Mouse (Mus musculus) cerebellum, postnatal 4 days (tissue): ENCODE measurements around the gene Lonp2.

Experiments used
- DNase-seq, 2 experiments: peaks; one replicate each; pipeline ENCODE4 v3.0.0; 2022; ENCODE audit warnings: low spot score in 2 of 2, mixed read lengths in 1 of 2

The Lonp2 gene

DNA sequence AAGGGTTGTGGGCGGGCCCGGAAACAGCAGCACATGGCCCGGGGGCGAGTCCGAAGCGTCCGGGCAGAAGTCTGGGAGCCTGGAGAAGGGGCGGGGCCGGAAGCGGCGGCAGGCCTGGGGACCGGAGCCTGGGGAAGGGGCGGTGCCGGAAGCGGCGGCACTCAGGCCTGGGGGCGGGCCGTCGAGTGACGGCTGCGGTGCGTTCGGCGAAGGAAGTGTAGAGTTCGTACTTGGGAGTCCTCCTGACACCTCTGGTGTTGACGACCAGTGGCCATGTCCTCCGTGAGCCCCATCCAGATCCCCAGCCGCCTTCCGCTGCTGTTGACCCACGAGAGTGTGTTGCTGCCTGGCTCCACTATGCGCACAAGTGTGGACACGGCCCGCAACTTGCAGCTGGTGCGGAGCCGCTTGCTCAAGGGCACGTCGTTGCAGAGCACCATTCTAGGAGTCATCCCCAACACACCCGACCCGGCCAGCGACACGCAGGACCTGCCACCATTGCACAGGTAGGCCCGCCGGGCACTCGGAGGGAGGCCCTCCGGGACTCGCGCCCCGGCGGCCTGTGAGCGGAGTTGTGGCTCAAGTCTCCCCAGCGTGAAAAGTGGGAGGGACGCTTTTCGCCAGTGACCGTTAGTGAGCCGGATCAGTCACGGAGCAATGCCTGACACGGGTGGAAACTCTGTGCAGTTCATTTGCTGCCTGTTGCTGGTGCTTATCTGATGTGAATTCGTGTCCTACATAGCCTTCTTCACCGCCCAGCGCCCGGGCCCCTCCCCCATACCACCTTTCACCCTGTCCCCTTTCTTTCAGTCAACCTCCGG is at the start of gene Lonp2:
Gene Lonp2, plus strand, starts transcription at position 133 of the 821 bp plus-strand sequence.
- peak; percentile 94 to 97 for DNase-seq

DNA sequence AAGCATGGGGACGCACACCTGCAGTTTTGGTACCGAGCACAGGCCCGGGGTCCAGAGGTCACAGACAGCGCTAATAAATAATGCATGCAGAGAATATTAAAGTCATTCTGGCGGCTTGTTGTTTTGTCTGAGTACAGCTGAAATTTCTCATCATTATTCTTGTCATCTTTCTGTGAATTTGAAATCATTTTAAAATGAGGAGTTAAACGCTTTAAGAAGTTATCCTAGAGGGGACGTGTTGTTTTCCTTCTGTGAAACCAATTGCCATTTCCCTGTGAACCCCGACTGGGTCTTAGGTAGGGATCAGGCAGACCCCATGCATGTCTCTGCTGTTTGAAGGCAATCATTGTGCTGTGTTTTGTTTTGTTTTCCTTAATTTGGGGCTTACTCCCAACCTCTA is 46.3 kb upstream of the Lonp2 start:
- no peak for DNase-seq

DNA sequence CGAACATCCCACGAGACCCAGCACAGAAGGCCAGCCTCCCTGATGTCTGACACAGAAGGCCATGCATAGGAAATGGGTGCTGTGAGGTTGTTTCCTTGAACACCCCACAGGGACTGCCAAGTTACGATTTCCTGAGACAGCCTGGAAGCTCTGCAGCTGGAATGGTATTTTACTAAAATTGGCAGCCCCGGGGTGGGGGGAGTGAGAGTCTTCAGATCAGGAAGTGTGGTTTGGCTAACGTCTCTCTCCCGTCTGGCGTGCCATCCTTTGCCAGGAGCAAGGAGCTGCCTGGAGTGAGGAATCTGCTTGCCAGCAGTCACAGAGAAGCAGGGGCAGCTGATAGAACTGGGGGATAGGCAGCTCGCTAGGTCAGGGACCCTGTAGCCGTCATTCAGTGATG is 45.8 kb upstream of the Lonp2 start:
- DNase-seq, result peak in 1 of 2 experiments; percentile 77

DNA sequence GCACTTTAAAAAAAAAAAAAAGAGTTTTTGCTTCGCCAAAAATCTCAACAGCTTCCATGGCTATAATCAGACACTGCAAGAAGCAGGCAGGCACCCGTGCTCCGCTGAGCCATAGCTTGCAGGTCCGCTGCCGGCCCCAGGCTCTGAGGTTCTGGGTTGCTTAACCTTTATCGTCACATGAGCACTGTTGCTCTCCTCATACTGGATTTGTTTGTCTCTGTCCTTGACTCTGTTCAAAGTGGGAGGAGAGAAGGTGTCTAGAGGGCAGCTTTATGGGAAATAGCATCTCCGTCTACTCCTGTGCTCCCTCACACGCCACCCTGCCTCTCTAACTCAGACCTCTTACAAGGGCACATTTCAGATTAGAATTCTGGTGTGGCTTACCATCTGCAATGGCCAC is 45.1 kb upstream of the Lonp2 start:
- DNase-seq, result peak in 1 of 2 experiments; percentile 12

DNA sequence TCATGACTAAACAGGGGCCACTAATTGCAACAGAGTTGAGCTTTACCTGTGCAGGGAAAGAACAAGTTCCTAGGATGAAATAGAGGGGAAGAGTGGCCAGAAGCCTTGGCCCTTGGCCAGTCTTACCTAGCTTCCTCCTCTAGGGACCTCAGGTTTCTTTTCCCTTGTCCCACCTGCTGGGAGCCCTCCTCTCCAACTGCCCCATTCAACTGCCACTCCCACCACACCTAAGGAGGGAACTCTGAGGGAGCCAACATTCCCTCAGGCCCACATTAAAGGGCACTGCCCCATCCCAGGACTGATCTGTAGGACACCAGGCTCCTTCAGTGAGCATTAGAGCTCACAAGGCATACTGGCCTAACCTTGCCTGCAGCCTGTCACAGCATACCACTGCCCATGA is 43.4 kb upstream of the Lonp2 start, which contains the start of gene Abcc12:
Gene Abcc12, minus strand, starts transcription at position 229 of the 400 bp plus-strand sequence.
- no peak for DNase-seq

DNA sequence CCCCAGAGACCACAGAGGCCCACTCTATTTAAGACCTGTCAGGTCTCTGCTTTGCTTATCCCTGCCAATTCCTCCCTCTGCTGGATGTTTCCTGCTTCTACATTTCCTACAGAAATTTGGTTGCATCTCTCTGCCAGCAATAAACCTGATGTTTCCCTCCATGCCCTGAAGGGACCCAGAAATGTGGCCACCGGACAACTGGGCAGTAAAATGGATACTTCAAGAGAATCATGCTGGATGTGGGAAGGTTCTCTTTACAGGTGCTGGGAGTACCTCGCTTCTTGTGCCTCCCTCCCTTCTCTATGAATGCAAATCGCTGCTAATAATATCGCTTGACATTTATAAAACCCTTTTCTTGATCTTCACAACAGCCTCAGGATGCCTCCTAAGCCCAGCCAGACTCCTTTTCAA is 41.9 kb upstream of the Lonp2 start:
- DNase-seq, result peak in 1 of 2 experiments; percentile 21

GRCm38 (mm10) chr8:86585118-86585517 is 38.7 kb upstream of the Lonp2 start:
- peak; percentile 80 to 90 for DNase-seq

GRCm38 (mm10) chr8:86585532-86585931 is 38.3 kb upstream of the Lonp2 start:
- DNase-seq, result peak; percentile 61 to 77

GRCm38 (mm10) chr8:86586058-86586457 is 37.8 kb upstream of the Lonp2 start:
- no peak for DNase-seq

DNA sequence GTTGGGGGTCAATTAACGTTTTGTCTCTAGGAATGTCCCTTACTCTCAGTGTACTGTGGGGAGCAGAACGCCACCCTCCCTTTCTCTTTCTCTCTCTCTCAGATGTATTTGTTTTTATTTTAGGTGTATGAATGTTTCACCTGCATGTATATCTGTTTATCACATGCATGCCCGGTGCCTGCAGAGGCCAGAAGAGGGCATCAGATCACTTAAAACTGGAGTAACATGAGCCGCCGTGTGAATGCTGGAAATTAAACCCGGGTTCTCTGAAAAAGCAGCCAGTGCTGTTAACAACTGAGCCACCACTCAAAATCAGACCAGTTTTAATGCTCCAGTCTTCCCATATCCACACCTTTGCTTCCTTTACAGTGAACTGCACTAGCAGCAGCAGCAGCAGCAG is 37.2 kb upstream of the Lonp2 start:
- DNase-seq, result no peak

DNA sequence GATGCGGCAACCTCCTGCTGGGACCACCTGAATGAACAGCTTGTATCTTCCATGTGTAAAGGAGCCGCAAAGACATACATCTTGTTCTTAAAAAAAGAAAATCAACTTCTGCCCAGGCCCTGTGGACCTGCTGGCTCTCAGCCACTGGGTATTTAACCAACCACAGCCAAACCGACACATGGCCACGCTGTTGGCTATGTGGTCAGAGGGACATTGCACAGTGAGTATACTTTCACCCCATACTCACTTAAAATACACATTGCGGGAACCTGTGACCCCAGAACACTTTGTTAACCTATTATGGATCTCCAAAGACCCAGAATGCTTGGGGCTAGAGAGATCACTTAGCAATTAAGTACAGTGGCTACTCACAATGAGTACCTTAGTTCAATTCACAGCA is 35.5 kb upstream of the Lonp2 start:
- no peak for DNase-seq

DNA sequence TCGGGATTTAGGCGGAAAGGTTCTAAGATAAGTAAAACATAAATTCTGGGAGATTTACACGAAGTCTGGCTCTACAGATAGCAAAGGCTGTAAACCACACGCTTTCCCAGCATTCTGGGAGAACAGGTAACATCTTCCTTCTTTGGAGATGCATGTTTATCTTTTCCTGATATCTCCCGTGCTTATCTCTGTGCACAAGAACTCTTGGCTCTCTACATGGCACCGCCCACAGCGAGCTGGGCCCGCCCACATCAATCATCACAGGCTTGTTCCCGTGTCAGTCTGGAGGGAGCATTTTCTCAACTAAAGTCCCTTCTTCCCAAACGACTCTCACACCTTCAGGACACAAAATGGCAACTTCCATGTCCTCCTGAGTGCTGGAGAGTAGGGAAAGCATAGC is 30.7 kb upstream of the Lonp2 start:
- no peak for DNase-seq

DNA sequence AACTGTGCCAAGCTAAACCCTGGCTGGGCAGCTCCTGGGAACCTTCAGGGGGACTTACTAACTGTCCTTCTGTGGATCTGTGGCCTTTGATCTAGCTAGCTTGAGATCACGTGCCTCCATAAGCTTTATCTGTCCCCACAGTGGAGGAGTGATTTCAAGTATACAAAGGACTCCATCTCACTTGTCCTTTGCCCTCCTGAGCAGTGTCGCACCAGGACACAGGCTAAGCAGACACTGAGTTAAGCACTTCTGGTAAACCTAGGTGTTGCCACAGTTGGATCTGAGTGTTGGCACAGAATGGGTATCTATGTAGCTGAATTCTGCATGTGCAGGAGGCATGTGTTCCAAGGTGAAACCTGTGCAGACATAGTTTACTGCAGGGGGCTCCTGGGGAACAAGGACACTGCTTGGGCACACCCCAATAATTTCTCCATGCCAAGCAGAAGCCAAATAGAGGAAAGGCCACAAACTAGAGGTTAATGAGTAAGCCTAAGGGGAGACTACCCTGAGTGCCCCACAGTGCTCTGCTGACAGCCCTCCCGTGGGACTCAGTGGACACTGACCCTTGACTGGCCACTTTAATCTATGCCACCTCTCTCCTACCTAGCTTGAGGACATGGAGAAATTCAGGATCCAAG is 29.6 kb upstream of the Lonp2 start:
- no peak for DNase-seq

DNA sequence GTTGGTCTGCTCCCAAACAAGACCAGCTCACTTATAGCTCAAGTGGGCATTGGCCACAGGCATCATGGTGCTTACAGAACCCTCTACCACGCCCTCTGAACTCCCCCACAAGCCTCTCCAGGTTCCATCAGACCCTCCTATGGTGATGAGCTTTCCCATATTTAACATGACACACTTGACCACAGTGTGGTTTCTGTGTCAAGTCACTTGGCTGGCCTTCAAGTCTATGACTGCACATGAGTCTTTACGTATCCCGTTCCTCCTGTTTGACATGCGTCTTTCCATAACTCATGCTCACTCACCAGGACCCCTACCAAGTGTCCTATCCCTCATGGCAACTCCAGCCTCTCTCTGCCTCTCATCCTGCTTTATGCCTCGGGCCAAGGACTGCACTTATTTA is 28.2 kb upstream of the Lonp2 start:
- no peak for DNase-seq

GRCm38 (mm10) chr8:86597681-86598080 is 26.2 kb upstream of the Lonp2 start:
- no peak for DNase-seq

DNA sequence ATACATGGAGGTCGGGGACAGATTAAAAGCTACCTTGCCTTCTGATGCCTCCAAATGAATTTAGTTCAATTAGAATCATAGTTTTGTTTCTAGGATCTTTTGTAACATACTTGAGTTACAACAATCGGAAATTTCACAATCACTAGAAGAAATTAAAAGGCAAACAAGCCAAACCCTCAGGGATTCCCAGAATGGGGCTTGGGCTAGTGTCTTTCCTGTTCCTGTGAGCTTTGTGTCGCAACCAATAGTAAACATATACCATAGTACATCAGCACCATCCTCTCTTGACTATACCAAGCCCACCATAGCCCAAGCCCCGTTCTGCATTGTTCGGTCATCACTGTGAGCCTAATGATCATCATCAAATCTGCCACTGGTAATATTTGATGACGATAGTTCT is 24.5 kb upstream of the Lonp2 start:
- DNase-seq, result no peak

- no peak for DNase-seq
Measured at GRCm38 (mm10) chr8:86600311-86600710, 23.5 kb upstream of the Lonp2 start.

GRCm38 (mm10) chr8:86603174-86603573 is 20.7 kb upstream of the Lonp2 start:
- DNase-seq, result no peak

- DNase-seq, result no peak
Measured at GRCm38 (mm10) chr8:86604676-86605075, 19.2 kb upstream of the Lonp2 start.

GRCm38 (mm10) chr8:86613798-86614197 is 10.0 kb upstream of the Lonp2 start:
- DNase-seq, result no peak

DNA sequence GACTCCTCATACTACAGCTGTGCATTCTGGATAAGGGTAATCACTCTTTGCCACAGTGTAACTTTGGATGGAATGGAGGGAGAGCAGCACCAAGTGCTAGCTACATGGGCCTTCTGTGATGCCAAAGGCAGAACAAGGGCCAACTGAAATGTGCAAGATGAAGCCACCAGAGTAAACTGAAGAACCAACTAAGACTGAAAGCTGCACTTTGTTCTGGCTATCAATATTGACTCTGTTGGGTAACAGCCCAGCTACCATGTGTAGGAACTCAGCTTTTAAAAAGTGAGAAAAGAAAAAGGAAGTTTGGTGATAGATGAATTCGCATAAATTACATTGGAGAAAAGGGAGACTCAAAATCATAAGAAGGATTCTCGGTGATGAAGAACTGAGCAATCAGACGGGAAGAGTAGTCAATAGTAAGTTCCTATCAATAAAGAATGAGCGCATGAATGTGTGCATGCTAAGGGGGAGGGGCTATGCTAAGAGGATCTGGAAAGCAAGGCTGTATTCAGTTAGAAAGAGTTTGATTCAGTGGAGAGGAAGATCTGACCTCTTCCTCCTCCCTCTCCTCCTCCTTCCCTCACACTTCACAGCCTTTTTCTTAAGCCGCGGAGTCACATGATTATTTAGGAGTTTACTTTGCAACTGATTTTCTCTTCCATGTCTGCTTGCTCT is 8.6 kb upstream of the Lonp2 start:
- DNase-seq, result no peak

GRCm38 (mm10) chr8:86617759-86618387 is 6.0 kb upstream of the Lonp2 start:
- DNase-seq, result no peak
